20 mouse cellular contexts compared by ENCODE assay signal in genomic region chr8:39303742-39304336, GRCm38 (mm10).
"Had no signal": no experiment of that assay in that cellular context is flagged by ENCODE, and none has a peak within 500 bp of the region (broad histone marks: within the 10 kb centered on the region; RNA-seq: fewer than 3 reads in every experiment).

No protein-coding gene starts in this region.

- H3K27ac ChIP-seq: liver, embryonic 13.5 days; liver, embryonic 15.5 days; macrophage; midbrain, embryonic 13.5 days; neural tube, embryonic 13.5 days; neural tube, embryonic 15.5 days had no signal

- H3K4me3 ChIP-seq: liver, embryonic 13.5 days; liver, embryonic 15.5 days; megakaryocyte, embryonic 14.5 days; midbrain, embryonic 13.5 days; myocyte; neural tube, embryonic 13.5 days; neural tube, embryonic 15.5 days had no signal

- DNase-seq: liver; liver, embryonic 13.5 days; liver, postnatal 0 days; right cerebral cortex, adult 18-20 months; right cerebral cortex, postnatal 25 days; right cerebral cortex, postnatal 4 days; spleen, adult 18-20 months; thymus, adult 18-20 months; thymus, postnatal 14 days; thymus, postnatal 36 days had no signal

- H3K4me2 ChIP-seq: liver, embryonic 11.5 days; liver, embryonic 13.5 days; liver, embryonic 15.5 days; midbrain, embryonic 11.5 days; midbrain, embryonic 13.5 days; neural tube, embryonic 13.5 days; neural tube, embryonic 15.5 days had no signal

- H3K9ac ChIP-seq: liver, embryonic 13.5 days; liver, embryonic 15.5 days; liver, postnatal 0 days; midbrain, embryonic 13.5 days; neural tube, embryonic 13.5 days; neural tube, embryonic 15.5 days had no signal

- H3K27me3 ChIP-seq: liver, embryonic 13.5 days; liver, embryonic 15.5 days; megakaryocyte, embryonic 14.5 days; midbrain, embryonic 13.5 days; neural tube, embryonic 13.5 days; neural tube, embryonic 15.5 days had no signal

- H3K36me3 ChIP-seq: liver, embryonic 13.5 days; liver, embryonic 15.5 days; midbrain, embryonic 13.5 days; neural tube, embryonic 13.5 days; neural tube, embryonic 15.5 days had no signal

- H3K4me1 ChIP-seq: liver, embryonic 13.5 days; liver, embryonic 15.5 days; megakaryocyte, embryonic 14.5 days; midbrain, embryonic 13.5 days; neural tube, embryonic 13.5 days; neural tube, embryonic 15.5 days had no signal

- ATAC-seq: liver, postnatal 0 days; midbrain, embryonic 13.5 days; midbrain, embryonic 16.5 days had no signal

- H3K9me3 ChIP-seq: liver, embryonic 13.5 days; liver, embryonic 15.5 days; megakaryocyte, embryonic 14.5 days; midbrain, embryonic 13.5 days; neural tube, embryonic 13.5 days; neural tube, embryonic 15.5 days had no signal
